10 mouse cellular contexts compared by ENCODE assay signal in genomic region chr4:63056641-63057415, GRCm38 (mm10).
A peak's percentile ranks its signal among the peaks of the same experiment; 100 is the strongest.
DNase-seq lines count a peak whose midpoint lies in the region; ATAC-seq and TF ChIP-seq lines count a peak whose summit lies in the region.
"Had no signal": no experiment of that assay in that cellular context is flagged by ENCODE, and none has a peak within 500 bp of the region (broad histone marks: within the 10 kb centered on the region; RNA-seq: fewer than 3 reads in every experiment).

No protein-coding gene starts in this region.

- H3K4me1 ChIP-seq in lung, embryonic 14.5 days (ENCODE audit: insufficient read depth) = peaks cover 14% of the 10 kb centered on the region
- peaks cover 33% of the 10 kb centered on the region for H3K4me1 ChIP-seq in forebrain, embryonic 12.5 days
- H3K4me1 ChIP-seq in limb, embryonic 11.5 days (ENCODE audit: control insufficient read depth, insufficient read depth, low read length) = peaks cover 31% of the 10 kb centered on the region
- peaks cover 26% of the 10 kb centered on the region for H3K4me1 ChIP-seq in stomach, embryonic 14.5 days (ENCODE audit: control insufficient read depth, insufficient read depth, low read length)

- H3K27me3 ChIP-seq in lung, embryonic 14.5 days (ENCODE audit: insufficient read depth, low read length) = no peaks in the 10 kb centered on the region
- H3K27me3 ChIP-seq in forebrain, embryonic 12.5 days = no peaks in the 10 kb centered on the region
- no peaks in the 10 kb centered on the region for H3K27me3 ChIP-seq in limb, embryonic 11.5 days (ENCODE audit: control insufficient read depth, insufficient read depth, low read length)
- no peaks in the 10 kb centered on the region for H3K27me3 ChIP-seq in stomach, embryonic 14.5 days (ENCODE audit: control insufficient read depth, insufficient read depth, low read length)

- peak; percentile 44; the same call in 1 of the 2 replicates for ATAC-seq in lung, embryonic 14.5 days (ENCODE audit: insufficient read depth)
- peak; percentile 60; the same call in 1 of the 2 replicates for ATAC-seq in forebrain, embryonic 12.5 days (ENCODE audit: low FRiP score)
- ATAC-seq in limb, embryonic 11.5 days (ENCODE audit: insufficient number of reproducible peaks, low FRiP score, low TSS enrichment, low read depth) = no peak; the same call in 1 of the 2 replicates
- peak; percentile 53; the same call in 1 of the 2 replicates for ATAC-seq in stomach, embryonic 14.5 days (ENCODE audit: insufficient number of reproducible peaks, insufficient read depth, low FRiP score, low read depth)

- peak overlapping the region; percentile 18; the same call in 1 of the 2 replicates for H3K4me2 ChIP-seq in lung, embryonic 14.5 days
- H3K4me2 ChIP-seq in forebrain, embryonic 12.5 days = no peak overlapping the region
- no peak overlapping the region for H3K4me2 ChIP-seq in limb, embryonic 11.5 days (ENCODE audit: low read depth, severe bottlenecking)
- H3K4me2 ChIP-seq in stomach, embryonic 14.5 days (replicated peaks; ENCODE audit: low read depth, low read length) = no peak overlapping the region

- no peak overlapping the region for H3K9ac ChIP-seq in lung, embryonic 14.5 days
- no peak overlapping the region for H3K9ac ChIP-seq in forebrain, embryonic 12.5 days
- H3K9ac ChIP-seq in limb, embryonic 11.5 days (ENCODE audit: low read length) = no peak overlapping the region
- H3K9ac ChIP-seq in stomach, embryonic 14.5 days (replicated peaks; ENCODE audit: low read depth, low read length) = no peak overlapping the region

- DNase-seq in lung, embryonic 14.5 days = peak; percentile 79
- DNase-seq in lung, postnatal 10 days = no peak
- DNase-seq in limb, embryonic 11.5 days (ENCODE audit: low spot score) = peak; percentile 61
- DNase-seq in cerebellum, postnatal 10 days = no peak
- no peak for DNase-seq in Muller cell, postnatal 12 days (ENCODE audit: inconsistent ontology term)
- DNase-seq in frontal cortex, postnatal 36 days (ENCODE audit: low spot score in 2 of 2) = no peak
- DNase-seq: thymus, postnatal 25 days had no signal

- H3K9me3 ChIP-seq in lung, embryonic 14.5 days (ENCODE audit: low read depth, low read length) = no peaks in the 10 kb centered on the region
- H3K9me3 ChIP-seq in forebrain, embryonic 12.5 days = no peaks in the 10 kb centered on the region
- no peaks in the 10 kb centered on the region for H3K9me3 ChIP-seq in limb, embryonic 11.5 days (ENCODE audit: control insufficient read depth, low read length)
- H3K9me3 ChIP-seq in stomach, embryonic 14.5 days (ENCODE audit: control insufficient read depth, low read depth, low read length) = no peaks in the 10 kb centered on the region

- TF ChIP-seq CTCF in lung, embryonic 14.5 days (IDR thresholded peaks at IDR 0.05; ENCODE audit: low read depth) = no peak

- no peak overlapping the region for H3K4me3 ChIP-seq in lung, embryonic 14.5 days (ENCODE audit: low read depth, low read length)
- no peak overlapping the region for H3K4me3 ChIP-seq in forebrain, embryonic 12.5 days (replicated peaks)
- no peak overlapping the region for H3K4me3 ChIP-seq in limb, embryonic 11.5 days (ENCODE audit: low read depth, low read length)
- H3K4me3 ChIP-seq in stomach, embryonic 14.5 days (ENCODE audit: low read depth, low read length) = no peak overlapping the region

- 14% methylated on average over 7 of the region's 7 CpGs for WGBS in lung, embryonic 14.5 days
- WGBS in forebrain, embryonic 12.5 days = 41% methylated on average over 7 of the region's 7 CpGs
- 48% methylated on average over 7 of the region's 7 CpGs for WGBS in limb, embryonic 11.5 days
- 24% methylated on average over 7 of the region's 7 CpGs for WGBS in stomach, embryonic 14.5 days

- peak overlapping the region; percentile 64 for H3K27ac ChIP-seq in lung, embryonic 14.5 days (ENCODE audit: low read depth)
- peak overlapping the region; percentile 27; the same call in 1 of the 2 replicates for H3K27ac ChIP-seq in forebrain, embryonic 12.5 days
- peak overlapping the region; percentile 65 for H3K27ac ChIP-seq in limb, embryonic 11.5 days (replicated peaks; ENCODE audit: low read depth, low read length)
- peak overlapping the region; percentile 71 for H3K27ac ChIP-seq in stomach, embryonic 14.5 days (ENCODE audit: low read length)

- no peaks in the 10 kb centered on the region for H3K36me3 ChIP-seq in lung, embryonic 14.5 days (ENCODE audit: insufficient read depth)
- 0 out of 2 replicates have a peak, but pooled peaks cover 4% of the 10 kb centered on the region for H3K36me3 ChIP-seq in forebrain, embryonic 12.5 days (replicated peaks)
- no peaks in the 10 kb centered on the region for H3K36me3 ChIP-seq in limb, embryonic 11.5 days (ENCODE audit: control insufficient read depth, insufficient read depth, low read length)
- no peaks in the 10 kb centered on the region for H3K36me3 ChIP-seq in stomach, embryonic 14.5 days (ENCODE audit: control insufficient read depth, insufficient read depth, low read length)
- H3K36me3 ChIP-seq: G1E had no signal

Comparison
In these comparisons a context has a peak if more than half of its experiments do, and no peak if none do; other contexts are left out.
1. DNase-seq: peak in lung, embryonic 14.5 days (single experiment) and limb, embryonic 11.5 days (single experiment); none in lung, postnatal 10 days (single experiment), cerebellum, postnatal 10 days (0 of 2), Muller cell, postnatal 12 days (single experiment) and frontal cortex, postnatal 36 days (0 of 2).
2. Peak in every context shown above with its lines, with median percentiles within 50 percentile points of each other: H3K27ac ChIP-seq.